Mouse (Mus musculus): ENCODE measurements around the gene Kpna7. TPM values are rescaled to one million over a fixed set of nuclear protein-coding genes. Genes with fewer than 3 reads are reported as not detected.
A peak's percentile ranks its signal among the peaks of the same experiment; 100 is the strongest.

The Kpna7 gene
- total and polyA plus RNA-seq, 3 experiments, result 0.35 to 2.2 TPM; not detected in 1

DNA sequence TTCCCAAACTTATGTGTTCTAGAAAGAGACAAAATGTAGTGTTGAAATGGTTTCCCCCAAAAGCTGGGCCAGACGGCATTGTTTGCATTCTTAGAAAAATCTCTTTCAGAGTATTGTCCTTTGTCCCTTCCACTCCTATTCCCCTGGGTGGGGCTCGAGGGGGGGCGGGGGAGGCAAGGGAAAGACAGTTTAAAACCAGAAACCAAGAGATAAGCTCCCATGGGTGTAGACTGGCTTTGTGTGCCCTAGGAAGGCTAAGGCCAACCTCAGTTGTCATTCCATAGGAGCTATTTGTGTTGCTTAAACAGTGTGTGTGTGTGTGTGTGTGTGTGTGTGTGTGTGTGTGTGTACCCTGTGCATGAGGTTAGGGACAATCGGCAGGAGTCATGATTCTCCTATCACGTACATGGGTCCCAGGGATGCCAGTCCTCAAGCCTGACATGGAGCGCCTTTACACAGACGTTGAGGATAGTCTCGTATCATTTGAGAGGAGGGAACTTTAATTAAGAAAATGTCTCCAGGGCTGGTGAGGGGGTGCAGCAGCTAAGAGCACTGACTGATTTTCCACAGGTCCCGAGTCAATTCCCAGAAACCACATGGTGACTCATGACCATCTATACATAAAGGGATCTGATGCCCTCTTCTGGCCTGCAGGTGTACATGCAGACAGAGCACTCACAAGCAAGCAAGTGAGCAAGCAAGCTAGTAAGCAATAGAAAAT is 95.3 kb downstream of the Kpna7 start:
- Histone ChIP-seq H3K4me3 (ENCODE audit: control insufficient read depth in 1 of 2, insufficient read depth in 1 of 2, low read depth in 2 of 2, low read length in 2 of 2) (no peak overlapping the region; a peak in 1 of 4 replicates), H3K9me3 (replicated peaks; ENCODE audit: insufficient read depth, low read length) (no peaks in the 10 kb centered on the region), H3K4me1 (ENCODE audit: control insufficient read depth in 1 of 2, insufficient read depth in 2 of 2, low read length in 2 of 2) (peaks cover 2 to 3% of the 10 kb centered on the region in 2 experiments; a peak in 3 of 4 replicates), H3K79me2 (ENCODE audit: control insufficient read depth, insufficient read depth, low read length, poor library complexity) (no peaks in the 10 kb centered on the region), H3K9ac (ENCODE audit: control insufficient read depth, low read depth, low read length, poor library complexity, severe bottlenecking) (no peak overlapping the region), H3K27me3 (ENCODE audit: control insufficient read depth in 1 of 2, insufficient read depth in 2 of 2, low read length in 2 of 2) (no peaks in the 10 kb centered on the region), H3K36me3 (ENCODE audit: control insufficient read depth in 1 of 2, insufficient read depth in 2 of 2, low read length in 2 of 2) (peaks cover 0 to 2% of the 10 kb centered on the region in 2 experiments; a peak in 1 of 4 replicates), H3K27ac (ENCODE audit: control insufficient read depth, low read depth, low read length) (no peak overlapping the region)
- TF ChIP-seq CHD1 (IDR thresholded peaks at IDR 0.05; ENCODE audit: low read depth, low read length), result no peak
- no peak; the same call in 1 of the 2 replicates for TF ChIP-seq SIN3A (IDR thresholded peaks at IDR 0.05; ENCODE audit: low read length)
- TF ChIP-seq ETS1 (IDR thresholded peaks at IDR 0.05; ENCODE audit: low read depth, low read length), result no peak
- TF ChIP-seq BHLHE40 (IDR thresholded peaks at IDR 0.05; ENCODE audit: borderline replicate concordance, low read depth, low read length), result no peak
- no peak for TF ChIP-seq ZMIZ1 (IDR thresholded peaks at IDR 0.05; ENCODE audit: low read depth, low read length)
- TF ChIP-seq ELF1 (IDR thresholded peaks at IDR 0.05; ENCODE audit: low read depth, low read length), result no peak
- TF ChIP-seq ZC3H11A (IDR thresholded peaks at IDR 0.05; ENCODE audit: low read depth, low read length), result peak; percentile 35; the same call in 1 of the 2 replicates
- peak; percentile 43 to 67 (median 65) for TF ChIP-seq CTCF (IDR thresholded peaks at IDR 0.05 in 2 of 3, conservative IDR thresholded peaks at IDR 0.05 in 1 of 3; ENCODE audit: control insufficient read depth in 1 of 3, insufficient read depth in 1 of 3, low read depth in 2 of 3, low read length in 3 of 3, poor library complexity in 1 of 3, severe bottlenecking in 1 of 3)
- TF ChIP-seq MEF2A (IDR thresholded peaks at IDR 0.05; ENCODE audit: extremely low read depth, insufficient replicate concordance, low read depth, low read length, poor library complexity, severe bottlenecking), result no peak
- TF ChIP-seq POLR2A (IDR thresholded peaks at IDR 0.05; ENCODE audit: control insufficient read depth in 1 of 2, insufficient read depth in 1 of 2, low read depth in 1 of 2, low read length in 2 of 2, poor library complexity in 1 of 2), result no peak; a peak in 1 of 4 replicates
- TF ChIP-seq TBP (IDR thresholded peaks at IDR 0.05; ENCODE audit: low read depth, low read length), result peak; percentile 44; the same call in 1 of the 2 replicates
- TF ChIP-seq TCF12 (IDR thresholded peaks at IDR 0.05; ENCODE audit: low read depth, low read length), result no peak
- TF ChIP-seq UBTF (IDR thresholded peaks at IDR 0.05; ENCODE audit: borderline replicate concordance, insufficient read depth, low read depth, low read length), result no peak
- no peak for TF ChIP-seq ZKSCAN1 (IDR thresholded peaks at IDR 0.05; ENCODE audit: low read depth, low read length)
- no peak for TF ChIP-seq HCFC1 (IDR thresholded peaks at IDR 0.05; ENCODE audit: low read depth, low read length)
- TF ChIP-seq EP300 (IDR thresholded peaks at IDR 0.05; ENCODE audit: low read depth in 1 of 2, low read length in 2 of 2), result 0 out of 4 replicates have a peak, but pooled peaks of 1 of the 2 experiments have one; percentile 15
- no peak for TF ChIP-seq POLR2AphosphoS2 (IDR thresholded peaks at IDR 0.05; ENCODE audit: low read length)
- no peak for TF ChIP-seq KAT2A (conservative IDR thresholded peaks at IDR 0.05; ENCODE audit: low read depth, low read length)
- TF ChIP-seq GATA1 (IDR thresholded peaks at IDR 0.05; ENCODE audit: low read depth, low read length), result no peak
- TF ChIP-seq MAZ (IDR thresholded peaks at IDR 0.05; ENCODE audit: low read depth, low read length), result no peak
- TF ChIP-seq NELFE (IDR thresholded peaks at IDR 0.05; ENCODE audit: low read depth, low read length), result no peak
- no peak for TF ChIP-seq NRF1 (IDR thresholded peaks at IDR 0.05; ENCODE audit: insufficient read depth, low read depth, low read length, poor library complexity, severe bottlenecking)
- peak; percentile 54 for TF ChIP-seq SMC3 (IDR thresholded peaks at IDR 0.05; ENCODE audit: low read depth, low read length)
- no peak for TF ChIP-seq JUND (IDR thresholded peaks at IDR 0.05; ENCODE audit: low read depth, low read length)
- no peak for TF ChIP-seq GABPA (IDR thresholded peaks at IDR 0.05; ENCODE audit: low read depth, low read length)
- no peak for TF ChIP-seq ZNF384 (IDR thresholded peaks at IDR 0.05; ENCODE audit: low read depth, low read length)
- TF ChIP-seq E2F4 (IDR thresholded peaks at IDR 0.05; ENCODE audit: borderline replicate concordance, low read depth, low read length), result no peak
- TF ChIP-seq MAX (IDR thresholded peaks at IDR 0.05; ENCODE audit: low read length), result no peak
- TF ChIP-seq POLR2AphosphoS5 (IDR thresholded peaks at IDR 0.05; ENCODE audit: borderline replicate concordance, low read depth, low read length), result no peak
- peak; percentile 60 for TF ChIP-seq RAD21 (IDR thresholded peaks at IDR 0.05; ENCODE audit: low read depth, low read length)
- no peak for TF ChIP-seq MAFK (IDR thresholded peaks at IDR 0.05; ENCODE audit: borderline replicate concordance, low read depth, low read length)
- DNase-seq (ENCODE audit: low read depth, low spot score), result peak; percentile 72

All from MEL (cell line).